Comparison of ENCODE assay signal across 8 mouse cellular contexts in the genomic region with DNA sequence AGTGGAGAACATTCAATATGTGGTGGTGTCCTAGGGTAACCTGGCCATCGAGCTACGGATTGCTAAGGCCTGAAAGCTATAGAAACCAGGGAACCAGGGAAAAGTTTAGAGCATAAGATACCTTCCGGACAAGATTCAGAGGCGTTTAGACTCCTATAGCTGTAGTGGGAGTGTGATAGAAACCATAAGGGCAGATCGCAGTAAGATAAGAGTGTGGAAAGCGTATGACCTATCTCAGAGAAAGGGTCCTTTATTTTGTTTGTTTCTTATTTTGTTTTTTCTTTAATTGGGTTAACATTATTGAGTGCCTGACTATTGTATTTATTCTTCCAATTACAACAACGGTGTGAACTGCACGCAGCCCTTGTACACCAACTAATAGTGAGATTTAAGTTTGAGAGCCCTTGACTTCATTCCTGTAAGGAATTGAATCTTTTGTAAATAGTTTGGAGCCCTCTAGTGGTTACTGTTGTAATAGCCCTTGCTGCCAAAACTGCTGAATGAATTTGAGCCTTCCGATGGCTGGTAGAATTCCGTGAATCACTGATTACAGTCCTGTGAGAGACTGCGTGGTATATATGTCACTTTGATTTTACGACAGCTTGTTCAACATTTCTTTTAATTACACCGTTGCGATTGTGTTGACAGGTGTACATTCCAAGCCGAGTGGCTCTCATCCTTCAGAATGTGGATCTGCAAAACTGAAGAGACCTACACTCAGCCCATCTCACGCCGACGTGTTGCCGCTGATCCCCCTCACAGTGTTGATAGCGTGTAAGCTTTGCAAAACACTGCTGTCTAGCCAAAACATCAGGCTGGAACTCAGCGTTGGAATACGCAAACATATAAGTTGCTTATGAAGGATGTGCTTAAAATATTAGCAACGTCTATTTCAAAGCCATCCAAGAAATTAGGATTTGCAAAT.
A peak's percentile ranks its signal among the peaks of the same experiment; 100 is the strongest.
DNase-seq lines count a peak whose midpoint lies in the region; ATAC-seq and TF ChIP-seq lines count a peak whose summit lies in the region.

No protein-coding gene starts in this region.

- TF ChIP-seq CTCF in kidney, adult 2 months (conservative IDR thresholded peaks at IDR 0.05; ENCODE audit: insufficient read depth, insufficient read length, low read depth, low read length), result 0 out of 2 replicates have a peak, but pooled peaks have one; percentile 4

- H3K4me3 ChIP-seq in kidney, adult 2 months (ENCODE audit: insufficient read depth, low read depth, low read length), result no peak overlapping the region
- H3K4me3 ChIP-seq in forebrain, embryonic 12.5 days (replicated peaks), result no peak overlapping the region
- 0 out of 2 replicates have a peak overlapping the region, but pooled peaks have one; percentile 7 for H3K4me3 ChIP-seq in hindbrain, embryonic 15.5 days
- 0 out of 2 replicates have a peak overlapping the region, but pooled peaks have one; percentile 13 for H3K4me3 ChIP-seq in midbrain, embryonic 14.5 days (replicated peaks; ENCODE audit: low read depth, low read length)

- 51% methylated on average over 23 of the region's 23 CpGs for WGBS in kidney, adult 2 months
- 60% methylated on average over 23 of the region's 23 CpGs for WGBS in forebrain, embryonic 12.5 days
- WGBS in hindbrain, embryonic 15.5 days, result 62% methylated on average over 23 of the region's 23 CpGs
- WGBS in midbrain, embryonic 14.5 days, result 56% methylated on average over 23 of the region's 23 CpGs

- H3K4me1 ChIP-seq in kidney, adult 2 months (ENCODE audit: control insufficient read depth, insufficient read depth, low read length), result no peaks in the 10 kb centered on the region
- H3K4me1 ChIP-seq in forebrain, embryonic 12.5 days, result no peaks in the 10 kb centered on the region
- no peaks in the 10 kb centered on the region for H3K4me1 ChIP-seq in hindbrain, embryonic 15.5 days (replicated peaks)
- H3K4me1 ChIP-seq in midbrain, embryonic 14.5 days (ENCODE audit: control insufficient read depth, insufficient read depth, low read length), result no peaks in the 10 kb centered on the region

- H3K9me3 ChIP-seq in forebrain, embryonic 12.5 days, result no peaks in the 10 kb centered on the region
- no peaks in the 10 kb centered on the region for H3K9me3 ChIP-seq in hindbrain, embryonic 15.5 days
- H3K9me3 ChIP-seq in midbrain, embryonic 14.5 days (ENCODE audit: control insufficient read depth, low read length), result no peaks in the 10 kb centered on the region

- peak; percentile 76 for ATAC-seq in forebrain, embryonic 12.5 days (ENCODE audit: low FRiP score)
- peak; percentile 75 for ATAC-seq in hindbrain, embryonic 15.5 days (ENCODE audit: low FRiP score, low read depth)
- ATAC-seq in midbrain, embryonic 14.5 days (ENCODE audit: low FRiP score, low TSS enrichment), result peak; percentile 63; the same call in 1 of the 2 replicates

- H3K36me3 ChIP-seq in kidney, adult 2 months (ENCODE audit: control insufficient read depth, insufficient read depth, low read length), result no peaks in the 10 kb centered on the region
- H3K36me3 ChIP-seq in forebrain, embryonic 12.5 days (replicated peaks), result no peaks in the 10 kb centered on the region
- no peaks in the 10 kb centered on the region for H3K36me3 ChIP-seq in hindbrain, embryonic 15.5 days
- H3K36me3 ChIP-seq in midbrain, embryonic 14.5 days (ENCODE audit: control insufficient read depth, insufficient read depth, low read length), result no peaks in the 10 kb centered on the region

- TF ChIP-seq POLR2A in kidney, adult 2 months (IDR thresholded peaks at IDR 0.05; ENCODE audit: low read depth, low read length), result no peak

- no peak overlapping the region for H3K27ac ChIP-seq in kidney, adult 2 months (ENCODE audit: insufficient read depth, low read depth, low read length)
- no peak overlapping the region for H3K27ac ChIP-seq in forebrain, embryonic 12.5 days
- no peak overlapping the region for H3K27ac ChIP-seq in hindbrain, embryonic 15.5 days (replicated peaks)
- no peak overlapping the region for H3K27ac ChIP-seq in midbrain, embryonic 14.5 days (replicated peaks; ENCODE audit: low read depth, low read length)

- DNase-seq in kidney, adult 2 months, result peak; percentile 55
- DNase-seq in kidney, adult 11 months, result no peak
- DNase-seq in brain, adult 2 months (ENCODE audit: low read depth, low spot score), result peak; percentile 87
- peak; percentile 63 to 68 for DNase-seq in left cerebral cortex, adult 18-20 months (ENCODE audit: low spot score in 2 of 2)
- peak; percentile 94 for DNase-seq in midbrain, embryonic 14.5 days
- no peak for DNase-seq in natural killer cell, adult 2 months (ENCODE audit: low spot score in 2 of 2)

- no peak overlapping the region for H3K9ac ChIP-seq in forebrain, embryonic 12.5 days
- H3K9ac ChIP-seq in hindbrain, embryonic 15.5 days, result peak overlapping the region; percentile 16; the same call in 1 of the 2 replicates
- no peak overlapping the region for H3K9ac ChIP-seq in midbrain, embryonic 14.5 days (replicated peaks; ENCODE audit: low read length)

- no peak overlapping the region for H3K4me2 ChIP-seq in forebrain, embryonic 12.5 days
- H3K4me2 ChIP-seq in hindbrain, embryonic 15.5 days, result peak overlapping the region; percentile 41
- peak overlapping the region; percentile 39 for H3K4me2 ChIP-seq in midbrain, embryonic 14.5 days (ENCODE audit: low read length)

- H3K27me3 ChIP-seq in kidney, adult 2 months (replicated peaks; ENCODE audit: control insufficient read depth, insufficient read depth, low read length), result no peaks in the 10 kb centered on the region
- H3K27me3 ChIP-seq in forebrain, embryonic 12.5 days, result no peaks in the 10 kb centered on the region
- H3K27me3 ChIP-seq in hindbrain, embryonic 15.5 days, result no peaks in the 10 kb centered on the region
- H3K27me3 ChIP-seq in midbrain, embryonic 14.5 days (ENCODE audit: control insufficient read depth, insufficient read depth, low read length), result no peaks in the 10 kb centered on the region

Comparison
In these comparisons a context has a peak if more than half of its experiments do, and no peak if none do; other contexts are left out.
1. DNase-seq: peak in kidney, adult 2 months (single experiment), brain, adult 2 months (single experiment), left cerebral cortex, adult 18-20 months (2 of 2) and midbrain, embryonic 14.5 days (single experiment); none in kidney, adult 11 months (single experiment) and natural killer cell, adult 2 months (0 of 2).
2. H3K4me3 ChIP-seq: peak in hindbrain, embryonic 15.5 days (single experiment) and midbrain, embryonic 14.5 days (single experiment); none in kidney, adult 2 months (single experiment) and forebrain, embryonic 12.5 days (single experiment).
3. Peak in every context shown above with its lines, with median percentiles within 50 percentile points of each other: ATAC-seq.